Mouse (Mus musculus) cerebellum, postnatal 10 days (tissue): ENCODE data around the gene Zbtb40.

Experiments used
- DNase-seq, 2 experiments: peaks; one replicate each; pipeline ENCODE4 v3.0.0; 2021; ENCODE audit warnings: mixed read lengths in 2 of 2

Zbtb40 gene

DNA sequence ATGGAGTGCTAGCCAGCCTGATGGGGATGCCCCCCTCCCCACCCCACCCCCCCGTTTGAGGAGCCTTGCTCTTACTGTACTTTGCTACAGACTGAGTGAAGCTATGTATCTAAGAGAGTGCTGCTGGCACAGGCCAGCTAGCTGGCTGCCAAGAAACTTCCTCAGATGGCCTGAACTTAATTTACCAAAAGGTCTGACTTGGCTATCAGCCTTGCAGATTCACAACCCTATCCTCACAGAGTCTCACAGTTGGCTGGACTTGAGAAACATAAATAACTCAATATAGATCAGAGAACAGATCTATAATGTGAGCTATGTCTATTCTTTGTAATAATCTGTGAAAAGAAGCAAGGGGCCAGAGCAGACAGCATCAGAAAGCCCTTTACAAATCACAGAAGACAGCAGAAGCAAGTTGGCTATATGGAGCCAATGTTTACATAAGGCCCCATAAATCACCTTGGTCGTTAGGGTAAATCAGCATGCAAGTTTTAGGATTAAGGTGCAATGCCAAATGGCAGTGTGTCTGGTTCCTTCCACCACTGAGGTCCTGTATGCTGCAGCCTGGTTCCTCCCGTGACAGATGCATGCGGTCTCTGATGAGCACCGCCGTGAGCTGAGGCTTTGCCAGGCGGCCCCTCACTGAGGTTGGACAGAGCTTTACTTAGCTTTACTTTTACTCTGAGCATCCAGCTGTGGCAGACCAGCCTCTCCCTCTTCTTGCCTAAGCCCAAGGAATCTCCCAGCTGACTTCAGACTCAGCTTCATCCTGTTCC lies 15.3 kb downstream of the Zbtb40 start:
- no peak for DNase-seq

DNA sequence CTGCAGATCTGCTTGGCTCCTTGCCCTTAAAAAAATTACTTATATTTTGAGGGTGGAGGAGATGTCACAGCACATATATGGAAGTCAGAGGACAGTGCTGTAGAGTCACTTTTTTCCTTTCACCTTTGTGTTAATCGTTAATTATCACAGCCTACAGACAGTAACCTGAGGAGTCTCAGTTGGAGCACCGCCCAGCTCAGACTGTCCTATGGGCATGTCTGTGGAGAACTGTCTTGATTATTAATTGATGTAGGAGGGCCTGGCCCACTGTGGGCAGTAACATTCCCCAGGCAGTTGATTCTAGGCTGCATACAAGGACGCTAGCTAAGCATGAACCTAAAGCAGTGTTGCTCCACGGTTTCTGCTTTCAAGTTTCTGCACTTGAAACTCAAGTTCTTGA lies 16.1 kb downstream of the Zbtb40 start:
- no peak for DNase-seq

DNA sequence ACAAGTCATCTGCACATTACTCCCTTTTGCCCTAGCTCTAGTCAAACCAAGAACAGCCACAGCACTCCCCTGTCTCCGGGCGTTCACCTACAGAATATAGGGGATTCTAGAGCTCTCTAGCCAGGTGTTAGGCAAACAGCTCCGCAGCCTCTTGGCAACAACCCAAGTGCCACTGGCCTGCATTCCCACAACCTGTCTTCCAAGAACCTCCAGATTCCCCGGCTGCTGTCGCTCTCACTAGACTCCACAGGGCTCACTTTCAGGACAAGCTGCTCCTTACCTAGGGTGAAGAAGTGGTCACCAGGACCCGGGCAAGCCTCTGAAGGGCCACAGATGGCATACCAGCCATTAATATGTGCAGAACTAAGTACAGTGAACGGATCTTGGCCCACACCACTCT lies 17.3 kb downstream of the Zbtb40 start:
- peak; percentile 65 to 68 for DNase-seq

DNA sequence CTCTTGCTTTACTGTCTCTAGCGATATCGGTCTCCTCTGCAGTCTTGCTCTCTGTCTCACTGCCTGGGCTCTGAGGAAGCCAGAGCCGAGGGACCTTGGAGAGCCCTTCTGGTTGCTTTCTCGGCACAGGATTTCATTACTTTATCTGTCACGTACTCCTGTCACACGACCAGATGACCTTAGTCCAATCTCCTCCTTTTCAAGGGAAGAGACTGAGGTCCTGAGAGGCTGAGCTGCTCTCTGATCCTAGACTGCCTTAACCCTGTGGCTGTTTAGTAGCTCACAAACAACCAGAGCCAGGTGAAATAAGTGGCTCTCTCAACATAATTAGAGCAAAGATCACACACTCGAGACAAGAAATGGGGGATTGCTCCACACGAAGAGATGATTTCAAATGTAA lies 19.3 kb downstream of the Zbtb40 start:
- no peak for DNase-seq

DNA sequence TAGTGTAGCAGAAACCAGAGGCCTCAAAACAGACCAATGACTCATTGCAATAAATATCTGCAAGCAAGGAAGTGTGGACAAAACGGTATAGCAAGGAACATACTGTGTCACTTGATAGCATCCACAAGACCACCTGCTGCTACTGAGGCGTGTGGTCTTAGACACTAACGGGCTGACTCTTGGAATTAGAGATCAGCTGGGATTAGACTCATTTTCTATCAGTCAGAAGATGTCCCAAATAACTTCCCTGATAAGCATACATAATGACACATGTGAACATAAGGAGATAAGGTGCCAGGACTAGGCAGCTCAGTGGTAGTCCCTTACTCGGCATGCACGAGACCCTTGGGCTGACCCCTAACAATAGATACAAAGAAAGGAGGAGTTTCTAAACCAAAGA lies 21.6 kb downstream of the Zbtb40 start:
- no peak for DNase-seq

DNA sequence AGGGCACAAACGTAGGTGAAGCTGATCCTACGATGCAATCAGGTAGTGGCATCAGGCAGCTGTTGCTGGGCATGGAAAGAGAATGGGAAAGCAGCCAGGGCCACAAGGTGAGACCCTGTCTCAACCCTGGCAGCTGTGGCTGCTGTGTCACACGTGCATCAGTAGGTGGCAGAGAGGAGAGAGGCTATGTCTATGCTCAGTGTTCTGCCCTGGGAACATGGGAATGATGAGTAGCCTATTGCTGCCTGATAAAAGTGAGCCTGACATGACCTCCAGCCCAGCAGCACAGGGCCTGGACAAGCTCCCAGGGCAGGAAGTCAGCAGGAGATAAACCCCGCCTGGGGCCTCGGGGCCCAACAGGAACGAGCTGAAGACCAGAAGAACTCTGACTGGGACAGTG lies 23.0 kb downstream of the Zbtb40 start:
- DNase-seq, result no peak

DNA sequence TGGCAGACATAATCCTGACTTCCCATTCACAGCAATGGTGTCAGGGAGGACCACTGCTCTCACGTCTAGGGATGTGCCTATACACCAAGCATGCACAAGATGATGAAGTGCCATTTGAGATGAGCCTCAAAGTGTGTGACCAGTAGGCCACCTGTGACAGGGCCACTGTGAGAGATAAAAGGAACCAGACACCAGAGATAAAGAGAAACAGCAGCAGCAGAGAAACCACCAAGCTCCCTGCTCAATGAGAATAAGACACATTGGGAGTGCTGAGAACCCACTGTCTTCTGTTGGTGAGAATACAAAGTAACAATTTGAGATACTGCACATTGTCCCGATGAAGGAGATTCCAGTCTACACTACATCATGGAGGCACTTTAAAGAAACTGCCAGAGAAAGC lies 23.5 kb downstream of the Zbtb40 start:
- DNase-seq, result no peak

DNA sequence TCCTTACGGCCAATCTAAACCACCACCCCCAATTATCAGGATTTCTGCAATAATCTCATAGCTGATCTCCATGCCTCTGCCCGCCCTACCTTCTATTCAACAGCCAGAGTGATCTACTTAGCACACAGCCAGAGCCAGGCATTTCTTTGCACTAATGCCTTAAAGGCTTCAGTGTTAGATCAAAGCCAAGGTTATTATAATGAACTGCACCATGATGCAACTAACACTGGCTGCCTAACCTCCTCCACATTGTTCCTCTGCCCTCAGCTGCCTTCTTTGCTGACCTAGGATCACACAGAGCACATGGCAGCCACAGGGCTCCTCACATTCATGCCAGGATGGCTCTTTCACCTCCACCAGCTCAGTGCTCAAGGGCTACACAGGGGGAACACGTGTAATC lies 28.5 kb downstream of the Zbtb40 start:
- no peak for DNase-seq

DNA sequence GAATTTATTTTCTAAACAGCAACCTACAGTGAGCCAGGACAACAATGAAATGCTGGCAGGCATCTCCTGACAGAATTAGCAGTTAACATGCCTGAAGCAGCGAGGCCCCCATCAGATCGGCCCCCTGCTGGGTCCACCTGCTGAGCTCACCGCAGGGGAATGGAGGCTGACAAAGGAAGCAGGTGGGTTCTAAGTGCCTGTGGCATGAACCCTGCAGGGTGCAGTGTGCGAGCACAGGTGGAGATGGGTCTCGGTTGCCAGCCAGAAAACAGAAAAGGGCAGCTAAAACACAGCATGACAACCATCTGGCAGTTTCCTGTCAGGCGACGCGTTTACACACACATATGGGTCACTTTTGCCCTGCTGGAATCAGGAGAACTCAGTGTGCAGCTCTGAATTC lies 32.7 kb downstream of the Zbtb40 start:
- peak; percentile 81 to 91 for DNase-seq

DNA sequence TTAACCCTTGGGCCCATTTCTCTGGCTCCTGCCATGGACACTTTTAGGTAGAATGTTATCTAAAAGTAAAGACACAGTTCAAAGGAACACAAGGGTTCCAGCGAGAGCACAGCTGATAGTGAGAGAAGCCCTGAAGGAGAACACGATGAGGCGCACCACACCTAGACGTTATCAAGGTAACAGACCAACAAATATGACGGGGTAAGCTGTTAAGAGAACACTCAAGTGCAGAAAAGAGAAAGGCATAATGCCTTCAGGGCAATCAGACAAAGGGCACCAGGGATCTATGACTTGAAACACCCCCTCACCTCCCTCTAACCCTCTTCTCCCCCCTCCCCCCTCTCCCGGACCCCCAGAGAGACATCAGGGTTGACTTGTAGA lies 33.1 kb downstream of the Zbtb40 start:
- DNase-seq, result no peak

DNA sequence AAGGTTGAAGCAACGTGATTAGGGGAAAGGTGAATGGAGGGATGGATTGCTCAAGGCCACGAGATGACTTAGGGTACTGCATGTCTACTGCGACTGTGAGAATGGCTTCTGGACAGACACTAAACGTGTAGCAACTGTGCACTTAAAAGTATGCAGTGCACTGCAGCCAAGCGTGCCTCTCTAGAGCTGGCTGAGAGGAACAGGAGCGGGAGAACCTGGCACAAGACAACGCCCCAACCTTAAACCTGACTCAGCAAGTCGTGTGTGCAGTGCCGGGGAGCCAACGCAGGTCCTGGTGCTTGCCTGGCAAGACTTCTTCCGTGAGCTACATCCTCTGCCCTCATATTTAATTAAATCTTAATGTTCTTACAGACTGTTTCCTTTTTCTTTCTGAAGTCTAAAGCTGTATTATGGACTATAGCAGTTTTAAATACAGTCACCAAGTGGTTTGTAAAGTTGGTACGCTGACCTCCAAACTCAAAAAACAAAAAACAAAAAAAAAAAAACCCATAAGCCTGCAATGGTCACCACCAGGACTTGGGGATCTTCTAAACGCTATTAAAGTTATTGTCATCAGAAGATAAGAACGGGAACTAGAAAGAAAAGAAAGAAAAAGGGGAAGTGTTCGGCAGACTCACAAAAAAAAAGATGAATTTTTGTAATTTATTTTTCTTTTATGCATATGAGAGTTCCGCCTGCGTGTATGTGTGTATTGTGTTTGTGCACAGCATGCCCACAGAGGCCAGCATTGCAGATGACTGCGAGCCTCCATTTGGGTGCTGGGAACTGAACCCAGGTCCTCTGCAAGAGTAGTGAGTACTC lies 33.7 kb downstream of the Zbtb40 start:
- no peak for DNase-seq

DNA sequence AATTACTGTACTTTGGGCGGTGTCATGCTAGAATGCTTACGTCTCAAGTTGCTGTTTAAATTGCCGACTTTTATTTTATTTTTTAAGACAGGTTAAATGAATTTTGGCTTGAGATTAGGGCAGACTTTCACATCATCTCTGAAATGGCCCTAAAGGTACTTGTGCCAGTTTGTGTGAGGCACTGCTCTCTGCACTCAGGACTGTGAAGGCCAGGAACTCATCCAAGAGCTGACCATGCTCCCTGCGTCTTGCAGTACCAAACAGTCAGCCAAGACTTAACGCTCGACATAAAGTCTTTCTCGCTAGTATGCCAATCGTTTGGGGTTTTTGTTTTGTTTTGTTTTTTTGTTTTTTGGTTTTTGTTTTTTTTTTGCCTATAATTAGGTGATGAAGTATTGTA lies 34.5 kb downstream of the Zbtb40 start:
- peak in 1 of 2 experiments; percentile 61 for DNase-seq

DNA sequence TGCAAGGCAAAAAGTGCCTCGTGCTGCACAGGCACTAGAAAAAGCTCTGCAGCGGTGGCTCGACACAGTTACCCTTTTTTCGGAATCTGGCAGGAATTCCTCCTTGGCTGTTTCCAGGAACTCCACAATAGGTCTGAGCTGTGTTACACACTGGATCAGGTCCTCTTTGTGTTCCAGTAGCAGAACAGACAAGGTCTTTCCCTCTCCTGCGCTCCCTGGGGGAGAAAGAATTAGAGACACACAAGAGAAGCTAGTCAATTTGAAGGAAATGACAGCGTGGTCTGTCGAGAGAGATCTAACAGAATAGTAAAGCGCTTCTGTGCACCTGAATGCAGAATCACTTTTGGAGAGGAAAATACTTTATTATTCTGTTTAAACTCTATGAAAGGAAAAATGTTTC lies 41.6 kb downstream of the Zbtb40 start:
- no peak for DNase-seq

DNA sequence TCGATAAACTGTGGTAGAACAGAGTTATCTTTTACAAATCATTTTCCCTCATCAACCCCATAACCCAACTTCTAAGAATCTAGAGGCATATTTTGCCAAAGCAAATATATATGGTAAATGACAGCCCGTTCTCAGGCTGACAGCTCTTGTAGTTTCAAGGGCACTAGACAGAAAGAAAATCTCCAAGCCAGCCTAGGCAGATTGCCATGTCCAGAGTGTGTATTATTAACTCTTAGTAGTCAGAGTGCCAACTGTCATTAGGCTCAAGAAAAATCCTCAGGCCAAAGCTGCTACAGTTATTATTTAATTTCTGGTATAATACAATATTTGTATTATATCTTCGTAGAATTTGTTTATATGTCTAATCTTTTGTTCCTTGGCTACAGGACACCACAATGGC lies 46.8 kb downstream of the Zbtb40 start:
- peak; percentile 88 to 89 for DNase-seq

DNA sequence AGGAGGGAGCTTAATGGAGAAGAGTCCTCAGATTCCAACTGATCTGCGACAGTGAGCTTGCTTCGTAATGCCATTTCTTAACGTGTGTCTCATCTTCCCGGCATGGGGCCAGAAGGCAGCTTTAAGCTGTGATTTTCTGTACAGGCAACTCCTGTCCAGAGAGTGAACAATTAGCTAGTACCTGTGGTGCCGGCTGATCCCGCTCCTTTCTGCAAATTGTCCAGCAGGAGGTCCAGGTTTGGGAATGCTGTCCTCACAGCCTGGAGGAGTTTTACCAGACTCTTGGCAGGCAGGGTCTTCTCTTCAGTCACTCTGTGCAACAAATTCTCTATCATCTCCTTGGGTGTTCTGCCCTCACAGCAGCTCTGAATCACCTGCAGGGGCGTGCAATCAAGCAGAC lies 47.6 kb downstream of the Zbtb40 start:
- DNase-seq, result peak; percentile 59

DNA sequence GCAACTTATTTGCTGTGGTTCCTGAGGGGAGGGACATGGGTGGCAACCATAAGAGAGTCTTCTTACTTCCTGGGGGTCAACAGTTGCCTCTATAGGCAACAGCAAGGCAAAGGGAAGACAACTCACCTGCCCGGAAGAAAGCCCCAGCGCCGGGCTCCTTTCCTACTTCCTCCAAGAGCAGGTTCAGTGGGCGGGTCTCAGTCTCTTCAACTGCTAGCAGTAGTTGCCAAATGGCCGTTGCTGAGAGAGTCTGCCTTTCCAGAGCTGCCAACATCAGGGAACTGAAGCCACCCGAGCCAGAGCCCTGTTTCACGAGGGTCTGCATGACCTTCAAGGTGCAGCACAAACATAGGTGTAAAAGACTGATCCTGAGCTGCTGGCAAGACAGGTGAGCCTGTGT lies 50.2 kb downstream of the Zbtb40 start:
- DNase-seq, result peak; percentile 55 to 57

DNA sequence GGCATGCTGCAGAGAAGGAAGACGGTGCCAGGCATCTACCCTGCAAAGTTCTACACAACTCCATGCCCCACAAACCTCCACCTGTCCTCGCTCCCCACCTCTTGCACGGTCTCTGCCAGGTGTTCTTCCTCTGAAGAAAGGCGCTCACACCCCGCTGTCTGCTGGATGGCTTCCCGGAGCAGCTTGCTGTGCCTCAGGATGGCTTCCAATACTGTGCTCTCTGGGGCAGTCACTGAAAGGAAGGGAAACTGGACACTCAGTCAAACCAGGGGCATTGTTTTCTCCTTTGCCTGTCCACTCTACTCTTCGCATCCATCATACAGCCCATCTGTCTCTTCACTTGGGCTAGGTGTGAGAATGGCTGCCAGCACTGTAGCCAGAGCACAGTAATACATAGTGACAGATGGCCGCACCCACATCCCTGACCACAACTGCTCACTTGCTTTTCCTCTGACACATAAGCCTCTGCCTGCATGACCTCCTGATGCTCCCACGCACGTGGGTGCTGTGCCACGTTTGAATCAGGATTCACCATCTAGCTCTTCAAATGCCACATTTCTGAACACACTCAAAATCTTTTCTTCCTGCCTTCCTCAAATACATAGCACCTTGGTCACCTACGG lies 50.8 kb downstream of the Zbtb40 start:
- peak; percentile 80 to 87 for DNase-seq

DNA sequence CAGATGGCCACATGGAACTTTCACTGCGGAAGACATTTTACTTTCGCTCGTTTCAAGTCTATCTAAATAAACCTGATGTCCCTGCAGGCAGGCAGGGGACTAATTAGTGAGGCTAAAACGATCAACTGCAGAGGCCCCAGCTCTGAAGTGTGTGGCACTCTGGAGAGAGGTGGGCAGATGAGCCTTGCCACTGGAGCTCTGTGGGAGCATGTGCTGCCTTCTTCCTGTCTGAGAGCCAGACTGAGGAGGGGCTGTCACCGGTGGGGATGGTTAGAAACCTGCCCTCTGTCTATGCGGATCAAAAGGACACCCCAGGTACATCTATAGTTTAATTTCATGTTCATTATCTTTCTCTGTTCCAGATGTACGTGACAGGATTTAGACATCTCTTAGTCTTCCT lies 51.7 kb downstream of the Zbtb40 start:
- DNase-seq, result peak; percentile 62 to 64

DNA sequence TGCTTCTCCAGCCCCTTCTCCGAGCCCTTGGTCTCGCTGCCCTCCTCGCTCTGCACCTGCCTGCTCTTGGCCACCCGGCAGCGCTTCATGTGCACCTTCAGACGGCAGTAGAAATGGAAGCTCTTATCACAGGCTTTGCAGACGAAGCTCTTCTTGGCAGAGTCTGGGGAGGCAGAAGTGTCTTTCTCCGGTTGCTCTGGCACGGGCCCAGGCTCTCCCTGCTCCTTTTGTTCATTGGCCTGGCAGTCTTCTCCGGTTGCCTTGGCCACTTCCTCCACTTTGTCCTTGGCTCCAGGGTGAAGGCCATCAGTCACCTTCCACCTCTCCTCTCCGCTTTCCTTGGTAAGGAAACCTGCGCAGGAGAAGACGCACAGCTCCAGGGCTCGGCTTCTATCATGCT lies 53.2 kb downstream of the Zbtb40 start:
- DNase-seq, result peak; percentile 91 to 94

DNA sequence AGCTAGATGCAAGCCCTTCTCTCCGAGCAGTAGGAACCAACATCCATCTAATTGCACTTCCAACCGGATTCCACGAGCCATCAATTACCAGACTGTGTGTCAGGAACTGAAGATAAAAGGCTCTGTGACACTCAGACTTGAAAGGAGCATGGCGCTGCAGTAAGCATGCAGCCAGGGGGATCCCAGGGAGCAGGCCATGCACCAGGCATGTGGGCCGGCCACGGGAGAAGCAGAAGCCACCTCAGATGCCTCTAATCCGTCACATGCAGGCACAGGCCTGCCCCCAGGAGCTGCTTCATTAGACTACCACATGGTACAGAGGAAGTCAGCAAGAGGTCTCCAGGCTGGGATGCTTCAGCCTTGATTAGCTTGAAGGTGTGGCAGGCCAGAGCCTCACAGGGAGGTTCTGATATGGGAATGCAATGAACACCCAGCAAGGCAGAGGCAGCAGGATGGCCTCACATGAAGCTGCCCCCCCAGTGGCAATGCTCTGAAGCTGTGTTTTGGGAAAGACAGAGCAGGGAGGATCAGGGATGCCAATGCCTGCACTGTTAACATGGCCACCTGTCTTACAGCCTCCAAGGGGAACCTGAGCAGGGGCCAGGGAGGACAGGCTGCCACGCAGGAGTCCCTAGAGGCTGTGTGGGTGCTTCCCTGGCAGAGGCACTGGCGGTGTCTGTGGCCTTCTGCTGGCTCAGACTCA lies 66.5 kb downstream of the Zbtb40 start:
- peak in 1 of 2 experiments; percentile 22 for DNase-seq

DNA sequence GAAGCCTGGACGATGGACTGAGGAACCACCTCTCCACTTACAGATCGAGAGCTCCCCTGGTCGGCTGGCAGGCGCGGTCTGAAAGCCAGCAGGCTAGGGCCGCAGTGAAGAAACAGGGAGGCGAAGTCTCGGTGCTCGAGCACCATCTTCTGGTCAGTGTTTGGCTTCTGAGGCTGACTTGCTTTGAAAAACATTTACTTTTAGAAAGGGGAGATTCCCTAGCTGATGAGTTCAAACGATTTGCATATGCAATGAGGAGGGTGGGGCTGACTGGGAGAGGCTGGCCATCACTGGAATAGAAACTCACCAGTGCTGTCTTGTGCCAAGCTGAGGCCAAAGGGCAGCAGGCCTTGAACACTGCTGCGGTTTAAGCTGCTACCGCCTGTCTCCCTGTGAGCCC lies 67.3 kb downstream of the Zbtb40 start:
- peak; percentile 89 for DNase-seq

DNA sequence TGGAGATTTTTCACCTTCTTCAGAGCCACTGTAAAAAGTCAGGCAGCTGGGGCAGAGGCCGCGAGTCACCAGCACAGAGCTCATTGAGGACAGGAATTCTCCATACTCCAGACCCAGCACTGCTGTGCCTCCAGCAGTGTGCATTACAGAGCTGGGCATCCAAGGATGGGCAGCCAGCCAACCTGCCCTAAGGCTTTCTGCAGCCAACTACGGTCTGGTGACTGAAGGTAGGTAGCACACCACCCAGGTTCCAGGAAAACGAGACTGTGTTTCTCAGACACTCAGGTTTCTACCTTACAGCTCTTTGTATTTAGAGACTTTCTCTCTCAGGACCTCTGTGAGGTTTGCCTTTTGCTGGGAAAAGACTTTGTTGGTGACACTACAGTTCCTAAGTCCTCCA lies 67.7 kb downstream of the Zbtb40 start:
- DNase-seq, result peak; percentile 59 to 60

DNA sequence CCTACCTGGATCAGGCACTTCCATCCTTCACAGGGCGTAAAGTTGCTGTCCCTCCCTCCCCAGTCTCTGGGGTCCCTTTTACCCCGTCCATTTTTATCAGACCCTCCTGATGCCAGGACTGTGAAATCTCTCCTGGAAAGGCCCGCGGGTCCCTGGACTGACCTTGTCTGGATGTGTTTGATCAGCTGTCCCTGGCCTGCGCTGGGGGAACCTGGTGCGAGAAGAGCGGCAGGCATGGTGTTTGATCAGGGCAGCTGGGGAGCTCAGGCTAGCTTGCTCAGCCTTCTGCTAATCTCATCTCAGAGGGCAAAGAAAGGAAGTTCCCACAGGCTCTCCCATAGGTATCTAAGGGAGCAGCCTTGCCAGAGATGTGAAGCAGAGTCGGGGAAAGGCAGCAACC lies 71.4 kb downstream of the Zbtb40 start:
- DNase-seq, result no peak
